Mouse (Mus musculus) layer of hippocampus, adult 8-10 months (tissue): ENCODE results near the gene Gas2l3. TPM values are rescaled to one million over a fixed set of nuclear protein-coding genes. Genes with fewer than 3 reads are reported as not detected.
A peak's percentile ranks its signal among the peaks of the same experiment; 100 is the strongest.

ENCODE experiments used
- DNase-seq, 2 experiments: peaks; one replicate each; pipeline ENCODE4 v3.0.0; 2022; ENCODE audit warnings: low spot score in 2 of 2
- total RNA-seq, 4 experiments: library from RNA; stranded (reverse); gene quantifications; 2 replicates each; pipeline ENCODE4 v1.2.4; 2022

Gene Gas2l3
- total RNA-seq, 4 experiments from 2014 or later: 3.7 to 4.3 (median 3.9) TPM

GRCm38 (mm10) chr10:89400674-89401336 lies 43.0 kb downstream of the Gas2l3 start:
- DNase-seq: no peak

- peak; percentile 18 to 19 for DNase-seq
Measured at GRCm38 (mm10) chr10:89395823-89396222, 47.9 kb downstream of the Gas2l3 start.

DNA sequence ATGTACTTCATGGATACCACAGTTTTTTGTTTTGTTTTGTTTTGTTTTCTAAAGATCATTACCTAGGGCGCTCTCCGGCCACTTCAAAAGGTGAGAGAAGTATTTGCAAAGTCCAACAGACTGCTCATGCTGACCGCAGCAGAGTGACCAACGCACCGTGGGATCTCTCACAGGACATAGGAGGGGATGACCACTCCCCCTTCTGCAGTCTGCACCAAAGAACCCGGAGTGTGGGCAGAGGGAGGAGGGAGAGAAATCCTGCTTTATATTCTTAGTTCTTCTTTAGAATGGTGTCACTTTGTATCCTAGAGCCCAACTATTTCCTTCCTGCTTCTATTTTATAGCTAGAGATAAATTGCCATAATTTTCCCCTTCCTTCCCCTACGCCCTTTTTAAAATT lies 48.4 kb downstream of the Gas2l3 start:
- DNase-seq: no peak

GRCm38 (mm10) chr10:89392687-89393086 lies 51.1 kb downstream of the Gas2l3 start:
- DNase-seq: no peak

DNA sequence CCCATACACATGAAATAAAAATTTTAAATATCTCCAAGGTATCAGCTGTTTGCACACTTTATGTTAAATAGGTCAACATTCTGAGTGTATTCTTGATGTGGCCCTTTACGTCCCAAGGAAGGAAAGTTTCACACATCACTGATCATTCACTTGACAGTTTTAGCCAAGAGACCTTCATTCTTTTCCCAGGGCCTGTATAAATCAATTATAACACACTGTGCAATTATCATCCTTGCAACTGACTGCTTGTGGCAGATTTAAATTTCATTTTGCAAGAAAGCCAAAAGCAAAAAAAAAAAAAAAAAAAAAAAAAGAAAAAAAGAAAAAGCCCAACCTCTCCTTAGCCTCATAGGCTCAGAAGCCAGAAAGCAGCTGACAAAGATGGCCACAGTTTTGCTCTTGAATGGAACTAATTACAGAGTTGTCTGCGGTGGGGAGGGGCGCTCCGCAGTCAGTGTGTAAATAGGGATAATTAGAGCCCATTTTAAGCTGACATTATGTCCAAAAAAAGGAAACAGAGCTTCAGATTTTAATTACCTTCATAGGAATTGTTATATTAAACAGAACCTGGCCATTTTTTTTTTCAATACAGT lies 52.1 kb downstream of the Gas2l3 start:
- DNase-seq: no peak

DNA sequence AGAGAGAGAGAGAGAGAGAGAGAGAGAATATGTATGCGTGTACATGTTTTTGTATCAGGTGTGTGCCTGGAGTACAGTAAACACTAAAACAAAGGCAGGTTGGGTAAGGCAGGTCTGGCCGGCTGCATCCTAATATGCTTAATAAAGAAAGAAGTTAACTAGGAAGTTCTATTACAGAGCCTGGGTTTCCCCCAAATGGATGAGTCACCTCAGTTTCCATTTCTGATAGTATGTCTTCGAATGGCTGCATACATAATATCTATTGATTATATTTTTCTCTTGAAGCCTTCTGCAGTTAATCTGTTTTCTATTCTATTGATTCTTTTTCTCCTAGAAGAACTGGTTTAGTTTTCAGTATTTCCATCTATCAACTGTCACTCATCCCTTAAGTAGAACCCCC lies 57.3 kb downstream of the Gas2l3 start:
- no peak for DNase-seq

- DNase-seq: peak; percentile 58 to 80
Measured at GRCm38 (mm10) chr10:89383462-89383861, 60.3 kb downstream of the Gas2l3 start.

DNA sequence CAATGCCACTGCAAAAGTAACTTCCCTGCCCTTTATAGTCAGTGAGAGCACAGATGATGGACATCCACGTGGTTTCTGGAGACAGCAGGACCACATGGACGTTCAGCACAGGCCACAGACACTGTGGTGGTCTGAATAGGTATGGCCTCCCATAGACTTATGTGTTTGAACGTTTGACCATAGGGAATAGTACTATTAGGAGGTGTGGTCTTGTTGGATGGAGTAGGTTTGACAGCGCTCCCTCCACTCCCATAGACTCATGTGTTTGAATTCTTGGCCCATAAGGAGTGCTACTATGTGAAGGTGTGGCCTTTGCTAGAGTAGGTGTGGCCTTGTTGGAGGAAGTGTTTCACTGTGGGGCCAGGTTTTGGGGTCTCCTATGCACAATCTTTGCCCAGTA lies 66.0 kb downstream of the Gas2l3 start:
- DNase-seq: no peak

DNA sequence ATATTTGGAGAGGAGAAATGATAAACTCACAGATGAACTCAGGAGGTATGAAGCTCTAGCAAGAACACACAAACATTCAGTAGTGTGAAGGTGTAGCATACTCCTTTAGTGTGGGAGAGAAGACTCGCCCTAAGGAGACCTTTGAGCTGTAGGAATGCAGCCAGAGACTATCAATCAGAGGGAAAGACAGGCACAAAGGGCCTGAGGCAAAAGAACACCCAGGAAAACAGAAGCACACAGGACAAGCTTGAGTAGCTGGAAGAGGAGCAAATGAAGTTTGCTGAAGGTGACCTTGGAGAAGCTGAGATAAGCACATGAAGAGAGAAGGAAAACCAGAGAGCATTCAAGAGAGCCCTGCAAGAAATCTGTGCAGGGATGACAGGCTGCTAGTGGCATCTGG lies 73.7 kb downstream of the Gas2l3 start:
- DNase-seq: no peak

GRCm38 (mm10) chr10:89358933-89359332 lies 84.8 kb downstream of the Gas2l3 start:
- no peak for DNase-seq

Other genes starting within 250 kb of the Gas2l3 start
- 10 to 100 TPM; 21.5 to 24.7 (median 23.0) TPM for gene Ano4, start 99.2 kb downstream of the Gas2l3 start, total RNA-seq
- under 1 TPM; 0.14 to 0.54 (median 0.21) TPM for gene Nr1h4, start 89.6 kb upstream of the Gas2l3 start, total RNA-seq
- 1 to 10 TPM; 2.4 to 3.6 (median 2.7) TPM for gene Slc17a8, start 177.3 kb upstream of the Gas2l3 start, total RNA-seq
- 10 to 100 TPM; 25.9 to 31.8 (median 29.6) TPM for gene Scyl2, start 242.3 kb upstream of the Gas2l3 start, total RNA-seq